Mouse (Mus musculus): ENCODE data around the gene Gsdma. TPM values are rescaled to one million over a fixed set of nuclear protein-coding genes. Genes with fewer than 3 reads are reported as not detected.
A peak's percentile ranks its signal among the peaks of the same experiment; 100 is the strongest.

The Gsdma gene
- polyA plus RNA-seq, 2 experiments = 0.16 to 0.47 TPM

- ATAC-seq (ENCODE audit: low FRiP score, low read depth) (no peak), DNase-seq (ENCODE audit: low spot score) (no peak)
- peaks cover 4% of the 10 kb centered on the region; the same call in 1 of the 2 replicates for H3K4me1 ChIP-seq (ENCODE audit: control insufficient read depth, insufficient read depth, low read length)
- H3K4me2 ChIP-seq (replicated peaks; ENCODE audit: low read depth, low read length, severe bottlenecking) = no peak overlapping the region
- H3K9ac ChIP-seq (ENCODE audit: low read depth, low read length, severe bottlenecking) = no peak overlapping the region
- peaks cover 35% of the 10 kb centered on the region for H3K36me3 ChIP-seq (ENCODE audit: control insufficient read depth, insufficient read depth, low read length)
- H3K27me3 ChIP-seq (ENCODE audit: control insufficient read depth, insufficient read depth, low read length) = no peaks in the 10 kb centered on the region
- no peak for TF ChIP-seq POLR2A (IDR thresholded peaks at IDR 0.05; ENCODE audit: borderline replicate concordance, extremely low read depth, insufficient read depth, insufficient read length)
- no peak overlapping the region for H3K4me3 ChIP-seq (replicated peaks; ENCODE audit: low read length)
- 64% methylated on average over 4 of the region's 5 CpGs for WGBS
- no peak overlapping the region for H3K27ac ChIP-seq (replicated peaks; ENCODE audit: low read depth, low read length)
- H3K9me3 ChIP-seq (ENCODE audit: control insufficient read depth, low read length) = no peaks in the 10 kb centered on the region
Observed at GRCm38 (mm10) chr11:98702323-98702722, 38.2 kb downstream of the Gsdma start.

- H3K27me3 ChIP-seq (ENCODE audit: control insufficient read depth, insufficient read depth, low read length) = no peaks in the 10 kb centered on the region
- H3K9ac ChIP-seq (ENCODE audit: low read depth, low read length, severe bottlenecking) = no peak overlapping the region
Observed at GRCm38 (mm10) chr11:98705021-98705420, 40.9 kb downstream of the Gsdma start.

GRCm38 (mm10) chr11:98707401-98708281 lies 43.5 kb downstream of the Gsdma start:
- no peak for TF ChIP-seq POLR2A (IDR thresholded peaks at IDR 0.05; ENCODE audit: borderline replicate concordance, extremely low read depth, insufficient read depth, insufficient read length)
- H3K9me3 ChIP-seq (ENCODE audit: control insufficient read depth, low read length) = no peaks in the 10 kb centered on the region
- H3K27ac ChIP-seq (replicated peaks; ENCODE audit: low read depth, low read length) = no peak overlapping the region
- H3K36me3 ChIP-seq (ENCODE audit: control insufficient read depth, insufficient read depth, low read length) = peaks cover 74% of the 10 kb centered on the region
- peak; percentile 56 for DNase-seq (ENCODE audit: low spot score)
- H3K4me2 ChIP-seq (replicated peaks; ENCODE audit: low read depth, low read length, severe bottlenecking) = no peak overlapping the region
- ATAC-seq (ENCODE audit: low FRiP score, low read depth) = no peak
- H3K4me1 ChIP-seq (ENCODE audit: control insufficient read depth, insufficient read depth, low read length) = peaks cover 9% of the 10 kb centered on the region; the same call in 1 of the 2 replicates
- 82% methylated on average over 22 of the region's 22 CpGs for WGBS
- H3K4me3 ChIP-seq (replicated peaks; ENCODE audit: low read length) = no peak overlapping the region
- H3K9ac ChIP-seq (ENCODE audit: low read depth, low read length, severe bottlenecking) = no peak overlapping the region
- no peaks in the 10 kb centered on the region for H3K27me3 ChIP-seq (ENCODE audit: control insufficient read depth, insufficient read depth, low read length)

More at GRCm38 (mm10) chr11:98705021-98705420, 40.9 kb downstream of the Gsdma start:
- no peak for TF ChIP-seq POLR2A (IDR thresholded peaks at IDR 0.05; ENCODE audit: borderline replicate concordance, extremely low read depth, insufficient read depth, insufficient read length)
- 86% methylated on average over 10 of the region's 10 CpGs for whole genome bisulfite sequencing
- DNase-seq (ENCODE audit: low spot score) (no peak), ATAC-seq (ENCODE audit: low FRiP score, low read depth) (no peak)
- no peaks in the 10 kb centered on the region for H3K9me3 ChIP-seq (ENCODE audit: control insufficient read depth, low read length)
- peaks cover 60% of the 10 kb centered on the region for H3K36me3 ChIP-seq (ENCODE audit: control insufficient read depth, insufficient read depth, low read length)
- H3K4me2 ChIP-seq (replicated peaks; ENCODE audit: low read depth, low read length, severe bottlenecking) = no peak overlapping the region
- no peak overlapping the region for H3K27ac ChIP-seq (replicated peaks; ENCODE audit: low read depth, low read length)
- H3K4me3 ChIP-seq (replicated peaks; ENCODE audit: low read length) = no peak overlapping the region
- H3K4me1 ChIP-seq (ENCODE audit: control insufficient read depth, insufficient read depth, low read length) = peaks cover 13% of the 10 kb centered on the region; the same call in 1 of the 2 replicates

GRCm38 (mm10) chr11:98708282-98708956 lies 44.3 kb downstream of the Gsdma start:
- Histone ChIP-seq H3K27ac (replicated peaks; ENCODE audit: low read depth, low read length) (no peak overlapping the region), H3K27me3 (ENCODE audit: control insufficient read depth, insufficient read depth, low read length) (no peaks in the 10 kb centered on the region), H3K36me3 (ENCODE audit: control insufficient read depth, insufficient read depth, low read length) (peaks cover 82% of the 10 kb centered on the region), H3K4me2 (replicated peaks; ENCODE audit: low read depth, low read length, severe bottlenecking) (no peak overlapping the region), H3K4me1 (ENCODE audit: control insufficient read depth, insufficient read depth, low read length) (peaks cover 9% of the 10 kb centered on the region; the same call in 1 of the 2 replicates), H3K4me3 (replicated peaks; ENCODE audit: low read length) (no peak overlapping the region), H3K9me3 (ENCODE audit: control insufficient read depth, low read length) (no peaks in the 10 kb centered on the region), H3K9ac (ENCODE audit: low read depth, low read length, severe bottlenecking) (no peak overlapping the region)
- ATAC-seq (ENCODE audit: low FRiP score, low read depth) (no peak), DNase-seq (ENCODE audit: low spot score) (no peak)
- 87% methylated on average over 19 of the region's 19 CpGs for WGBS
- no peak for TF ChIP-seq POLR2A (IDR thresholded peaks at IDR 0.05; ENCODE audit: borderline replicate concordance, extremely low read depth, insufficient read depth, insufficient read length)

- peaks cover 86% of the 10 kb centered on the region for H3K36me3 ChIP-seq (ENCODE audit: control insufficient read depth, insufficient read depth, low read length)
- H3K27me3 ChIP-seq (ENCODE audit: control insufficient read depth, insufficient read depth, low read length) = no peaks in the 10 kb centered on the region
- no peaks in the 10 kb centered on the region for H3K9me3 ChIP-seq (ENCODE audit: control insufficient read depth, low read length)
- no peak overlapping the region for H3K4me3 ChIP-seq (replicated peaks; ENCODE audit: low read length)
- no peak for ATAC-seq (ENCODE audit: low FRiP score, low read depth)
- no peak overlapping the region for H3K4me2 ChIP-seq (replicated peaks; ENCODE audit: low read depth, low read length, severe bottlenecking)
- no peak for DNase-seq (ENCODE audit: low spot score)
- peaks cover 9% of the 10 kb centered on the region; the same call in 1 of the 2 replicates for H3K4me1 ChIP-seq (ENCODE audit: control insufficient read depth, insufficient read depth, low read length)
- WGBS = 81% methylated on average over 26 of the region's 26 CpGs
- TF ChIP-seq POLR2A (IDR thresholded peaks at IDR 0.05; ENCODE audit: borderline replicate concordance, extremely low read depth, insufficient read depth, insufficient read length) = no peak
- H3K9ac ChIP-seq (ENCODE audit: low read depth, low read length, severe bottlenecking) = no peak overlapping the region
- H3K27ac ChIP-seq (replicated peaks; ENCODE audit: low read depth, low read length) = no peak overlapping the region
Observed at GRCm38 (mm10) chr11:98709001-98709741, 45.0 kb downstream of the Gsdma start.

Data from limb, embryonic 14.5 days (tissue).